Mouse (Mus musculus): ENCODE measurements around the gene Pcgf2. TPM values are rescaled to one million over a fixed set of nuclear protein-coding genes. Genes with fewer than 3 reads are reported as not detected.

Gene Pcgf2
- polyA plus RNA-seq, 2 experiments from 2014 or later, result 3.1 to 4.7 TPM

DNA sequence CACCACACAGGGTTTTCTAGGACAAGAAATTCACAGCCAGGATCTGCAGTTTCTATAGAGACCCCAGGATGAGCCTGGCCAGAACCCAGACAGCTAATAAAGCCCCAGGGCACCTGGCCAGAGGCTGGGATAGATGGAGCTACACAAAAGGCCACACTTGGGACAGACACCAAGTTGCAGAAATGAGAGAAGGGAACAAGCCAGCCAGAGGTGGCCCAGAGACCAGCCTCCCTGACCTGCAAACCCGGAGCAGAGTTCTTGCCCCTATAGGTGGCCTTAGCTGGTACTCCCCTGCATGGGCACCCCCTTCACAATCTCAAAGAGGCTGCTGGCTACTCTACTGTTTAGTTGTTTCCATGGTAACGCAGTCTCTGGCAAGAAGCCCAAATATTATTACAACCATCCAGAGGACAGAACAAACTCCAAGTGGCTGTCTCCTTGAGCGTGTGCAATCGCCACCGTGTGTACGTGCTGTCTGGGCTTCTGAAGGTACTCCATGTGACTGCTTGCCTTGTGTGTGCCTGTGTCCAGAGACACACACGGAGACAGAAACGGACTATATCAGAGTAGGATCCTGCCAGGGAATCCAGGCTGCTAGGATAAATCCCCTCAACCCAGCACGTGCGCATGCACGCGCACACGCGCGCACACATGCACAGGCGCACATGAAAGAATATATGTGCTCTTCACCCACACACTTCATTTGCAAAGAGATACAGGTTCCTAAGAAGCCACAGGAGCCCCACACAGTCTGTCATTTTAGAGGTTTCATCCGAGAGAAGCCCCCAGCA is 5.2 kb downstream of the Pcgf2 start:
- ATAC-seq, result no peak

GRCm38 (mm10) chr11:97694435-97694834 is 5.9 kb downstream of the Pcgf2 start:
- no peak for ATAC-seq

GRCm38 (mm10) chr11:97689861-97690260 is 10.4 kb downstream of the Pcgf2 start:
- ATAC-seq, result no peak

DNA sequence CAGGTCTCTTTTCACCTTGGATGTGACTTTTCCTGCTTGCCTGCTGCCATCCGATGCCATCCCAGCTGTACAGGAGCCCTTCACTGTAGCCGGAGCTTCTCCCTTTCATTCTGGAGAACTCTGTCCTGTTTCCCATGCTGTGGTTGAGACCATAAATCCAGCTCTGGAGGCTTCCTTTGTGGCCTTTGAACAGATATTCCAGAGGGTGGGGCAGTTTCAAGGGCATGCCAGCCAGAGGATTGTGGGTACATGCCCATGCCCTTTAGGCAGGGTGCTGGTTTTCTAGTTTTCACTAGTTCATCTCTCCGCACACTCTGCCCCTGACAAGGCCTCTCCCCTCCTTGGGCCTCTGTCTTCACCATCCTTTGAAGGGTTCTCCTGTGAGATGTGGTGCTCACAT is 13.2 kb downstream of the Pcgf2 start:
- no peak for ATAC-seq

- ATAC-seq, result no peak
Measured at GRCm38 (mm10) chr11:97686322-97686908, 13.9 kb downstream of the Pcgf2 start.

GRCm38 (mm10) chr11:97685613-97686321 is 14.5 kb downstream of the Pcgf2 start, which contains the start of gene Cisd3:
TSS of gene Cisd3 (plus strand) at chr11:97685826.
- ATAC-seq, result peak; percentile 60

GRCm38 (mm10) chr11:97684766-97685165 is 15.5 kb downstream of the Pcgf2 start:
- ATAC-seq, result no peak

GRCm38 (mm10) chr11:97684063-97684680 is 16.1 kb downstream of the Pcgf2 start:
- peak; percentile 87 for ATAC-seq

GRCm38 (mm10) chr11:97682504-97683055 is 17.7 kb downstream of the Pcgf2 start:
- no peak for ATAC-seq

- ATAC-seq, result no peak
Measured at GRCm38 (mm10) chr11:97680430-97680829, 19.9 kb downstream of the Pcgf2 start.

DNA sequence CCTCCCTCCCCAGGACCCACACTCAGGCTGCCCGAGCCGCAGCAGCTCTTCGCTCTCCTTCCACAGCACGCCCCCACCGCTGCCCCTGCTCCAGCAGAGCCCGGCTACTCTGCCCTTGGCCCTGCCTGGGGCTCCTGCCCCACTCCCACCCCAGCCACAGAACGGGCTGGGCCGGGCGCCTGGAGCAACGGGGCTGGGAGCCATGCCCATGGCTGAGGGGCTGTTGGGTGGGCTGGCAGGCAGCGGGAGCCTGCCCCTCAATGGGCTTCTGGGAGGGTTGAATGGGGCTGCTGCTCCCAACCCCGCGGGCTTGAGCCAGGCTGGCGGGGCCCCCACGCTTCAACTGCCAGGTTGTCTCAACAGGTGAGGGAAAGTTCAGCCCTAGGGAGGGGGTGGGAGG is 22.0 kb downstream of the Pcgf2 start:
- ATAC-seq, result no peak

DNA sequence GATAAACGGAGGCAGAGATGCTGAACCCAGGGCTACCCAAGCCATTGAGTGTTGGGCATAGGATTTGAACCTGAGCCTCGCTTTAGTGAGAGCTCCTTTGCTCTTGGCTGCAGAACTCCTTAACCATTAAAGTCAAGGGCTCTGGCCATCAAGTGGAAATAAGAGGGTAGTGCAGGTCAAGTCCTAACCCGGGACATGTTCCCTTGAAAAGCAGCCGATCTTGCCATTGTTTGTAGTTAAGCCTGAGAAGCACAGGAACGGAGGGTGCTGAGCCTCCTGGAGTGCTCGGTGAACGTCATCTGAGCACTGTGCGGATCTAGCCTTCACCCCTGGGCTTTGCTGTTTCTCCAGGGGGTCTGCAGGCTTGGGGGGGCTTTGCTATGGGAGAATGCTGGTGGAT is 22.5 kb downstream of the Pcgf2 start:
- ATAC-seq, result no peak

- no peak for ATAC-seq
Measured at GRCm38 (mm10) chr11:97677381-97677780, 22.9 kb downstream of the Pcgf2 start.

DNA sequence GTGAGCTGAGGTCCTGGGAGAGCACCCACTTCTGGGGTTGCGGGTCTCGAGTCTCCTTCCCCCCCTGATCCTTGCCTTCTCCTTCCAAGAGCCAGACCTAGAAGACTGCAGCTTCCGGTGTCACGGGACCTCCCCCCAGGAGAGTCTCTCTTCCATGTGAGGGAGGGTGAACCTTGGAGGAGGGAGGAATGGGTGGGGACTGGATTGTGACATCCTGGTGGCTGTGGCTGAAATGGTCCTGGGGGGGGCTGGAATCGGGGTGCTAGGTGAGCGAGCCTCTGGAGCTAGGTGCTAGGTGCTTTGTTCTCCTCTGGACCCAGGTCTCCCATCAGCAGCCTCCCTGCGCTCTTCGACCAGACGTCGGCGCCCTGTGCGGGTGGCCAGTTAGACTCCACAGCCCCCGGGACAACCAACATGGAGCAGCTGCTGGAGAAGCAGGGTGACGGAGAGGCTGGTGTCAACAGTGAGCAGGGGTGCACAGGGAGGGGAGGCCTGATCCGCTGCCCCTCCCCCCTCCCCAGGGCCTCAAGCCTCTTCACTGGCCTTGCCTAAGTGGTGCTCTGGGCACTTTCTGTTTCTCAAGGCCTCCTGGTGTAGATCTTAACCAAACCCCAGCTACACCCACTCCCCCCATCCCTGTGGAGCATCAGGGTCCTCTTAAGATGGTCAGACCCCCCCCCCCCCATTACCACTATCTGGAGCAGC is 24.1 kb downstream of the Pcgf2 start:
- no peak for ATAC-seq

DNA sequence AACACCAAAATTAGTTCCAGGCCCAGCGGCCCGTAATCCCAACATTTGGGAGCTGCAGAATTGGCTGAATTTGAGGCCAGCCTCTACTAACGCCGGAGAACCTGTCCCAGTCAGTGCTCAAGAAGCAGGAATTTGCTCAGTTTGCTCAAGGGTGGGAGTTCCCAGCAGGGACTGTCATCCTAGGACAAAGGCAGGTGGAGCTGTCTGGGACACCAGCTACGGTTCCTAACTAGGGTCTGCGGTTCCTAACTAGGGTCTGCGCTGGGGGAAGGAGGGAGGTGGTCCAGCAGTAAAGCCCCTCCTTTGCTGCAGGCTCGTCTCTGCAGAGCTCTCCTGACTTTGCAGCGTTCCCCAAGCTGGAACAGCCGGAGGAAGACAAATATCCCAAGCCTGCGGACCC is 27.1 kb downstream of the Pcgf2 start:
- ATAC-seq, result no peak

GRCm38 (mm10) chr11:97671177-97671527 is 29.1 kb downstream of the Pcgf2 start:
- ATAC-seq, result no peak

- no peak for ATAC-seq
Measured at GRCm38 (mm10) chr11:97670234-97671176, 29.8 kb downstream of the Pcgf2 start.

GRCm38 (mm10) chr11:97669829-97670228 is 30.5 kb downstream of the Pcgf2 start:
- no peak for ATAC-seq

GRCm38 (mm10) chr11:97669268-97669667 is 31.0 kb downstream of the Pcgf2 start:
- ATAC-seq, result no peak

DNA sequence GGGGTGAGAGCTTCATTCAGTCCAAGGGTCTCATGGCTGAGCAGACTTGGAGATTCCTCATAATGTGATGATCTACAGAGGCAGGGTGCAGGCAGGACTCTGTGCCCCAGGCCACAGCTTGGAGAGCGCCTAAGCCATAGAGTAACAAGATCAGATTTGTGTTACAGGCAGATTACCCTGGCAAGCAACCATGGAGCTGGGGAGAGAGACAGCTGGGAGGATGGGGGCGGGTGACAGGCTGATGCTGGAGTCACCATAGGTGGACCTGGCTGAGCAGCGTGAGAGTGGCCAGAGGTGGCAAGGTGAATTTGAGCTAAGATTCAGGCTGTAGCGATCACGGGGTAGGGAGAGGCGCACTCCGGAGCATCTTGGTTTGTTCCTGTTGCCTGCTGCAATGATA is 32.1 kb downstream of the Pcgf2 start:
- ATAC-seq, result no peak

DNA sequence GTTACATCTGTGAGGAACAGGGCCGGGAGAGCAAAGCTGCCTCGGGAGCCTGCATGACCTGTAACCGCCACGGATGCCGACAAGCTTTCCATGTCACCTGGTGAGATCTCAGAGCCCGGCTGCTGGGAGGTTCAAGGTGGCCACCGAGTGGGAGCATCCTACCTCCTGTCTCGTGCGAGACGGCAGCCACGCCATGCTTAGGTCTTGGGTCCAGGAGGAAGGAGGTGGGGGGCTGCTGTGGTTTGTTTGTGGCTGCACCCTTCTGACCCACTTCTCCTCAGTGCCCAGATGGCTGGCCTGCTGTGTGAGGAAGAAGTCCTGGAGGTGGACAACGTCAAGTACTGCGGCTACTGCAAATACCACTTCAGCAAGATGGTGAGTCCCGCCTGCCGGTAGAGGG is 33.5 kb downstream of the Pcgf2 start:
- no peak for ATAC-seq

All from activated CD4-positive, CD25-positive, alpha-beta regulatory T cell, adult 4 months (primary cell).